Mouse (Mus musculus) CH12.LX (cell line): ENCODE results near the gene Arsa.

Experiments used
- CHD2 ChIP-seq: IDR thresholded peaks from 2 replicates; pipeline ENCODE4 v1.6.1; 2011; ENCODE audit warnings: low read length, improper control_type of control experiment
- CTCF ChIP-seq, 2 experiments: IDR thresholded peaks in 1 of 2; conservative IDR thresholded peaks in 1 of 2; 2 replicates each; pipeline ENCODE4 v1.5.1; 2011 to 2012; ENCODE audit warnings: low read depth in 2 of 2, low read length in 2 of 2, improper control_type of control experiment in 1 of 2, inconsistent platforms in 1 of 2, mild to moderate bottlenecking in 1 of 2, moderate library complexity in 1 of 2
- MAFK ChIP-seq: IDR thresholded peaks from 2 replicates; pipeline ENCODE4 v1.6.1; 2011; ENCODE audit warnings: low read length, improper control_type of control experiment; ENCODE audit not compliant: insufficient replicate concordance
- PAX5 ChIP-seq: IDR thresholded peaks from 2 replicates; pipeline ENCODE4 v1.6.1; 2012; ENCODE audit warnings: low read length, inconsistent platforms, mixed read lengths
- POLR2AphosphoS2 ChIP-seq: IDR thresholded peaks from 2 replicates; pipeline ENCODE4 v1.6.1; 2011; ENCODE audit warnings: low read depth, low read length, improper control_type of control experiment
- TBP ChIP-seq: conservative IDR thresholded peaks from 2 replicates; pipeline ENCODE4 v1.6.1; 2011; ENCODE audit warnings: low read depth, low read length, improper control_type of control experiment

- TF ChIP-seq MAFK = no peak
- TF ChIP-seq CTCF (conservative IDR thresholded peaks at IDR 0.05 in 1 of 2, IDR thresholded peaks at IDR 0.05 in 1 of 2; ENCODE audit: low read depth in 2 of 2, low read length in 2 of 2) = no peak
- no peak for TF ChIP-seq PAX5
- no peak for TF ChIP-seq TBP
- TF ChIP-seq CHD2 = no peak
- no peak for TF ChIP-seq POLR2AphosphoS2
Observed at GRCm38 (mm10) chr15:89477806-89478205, 581 bp upstream of the Arsa start.
